In the genomic region with DNA sequence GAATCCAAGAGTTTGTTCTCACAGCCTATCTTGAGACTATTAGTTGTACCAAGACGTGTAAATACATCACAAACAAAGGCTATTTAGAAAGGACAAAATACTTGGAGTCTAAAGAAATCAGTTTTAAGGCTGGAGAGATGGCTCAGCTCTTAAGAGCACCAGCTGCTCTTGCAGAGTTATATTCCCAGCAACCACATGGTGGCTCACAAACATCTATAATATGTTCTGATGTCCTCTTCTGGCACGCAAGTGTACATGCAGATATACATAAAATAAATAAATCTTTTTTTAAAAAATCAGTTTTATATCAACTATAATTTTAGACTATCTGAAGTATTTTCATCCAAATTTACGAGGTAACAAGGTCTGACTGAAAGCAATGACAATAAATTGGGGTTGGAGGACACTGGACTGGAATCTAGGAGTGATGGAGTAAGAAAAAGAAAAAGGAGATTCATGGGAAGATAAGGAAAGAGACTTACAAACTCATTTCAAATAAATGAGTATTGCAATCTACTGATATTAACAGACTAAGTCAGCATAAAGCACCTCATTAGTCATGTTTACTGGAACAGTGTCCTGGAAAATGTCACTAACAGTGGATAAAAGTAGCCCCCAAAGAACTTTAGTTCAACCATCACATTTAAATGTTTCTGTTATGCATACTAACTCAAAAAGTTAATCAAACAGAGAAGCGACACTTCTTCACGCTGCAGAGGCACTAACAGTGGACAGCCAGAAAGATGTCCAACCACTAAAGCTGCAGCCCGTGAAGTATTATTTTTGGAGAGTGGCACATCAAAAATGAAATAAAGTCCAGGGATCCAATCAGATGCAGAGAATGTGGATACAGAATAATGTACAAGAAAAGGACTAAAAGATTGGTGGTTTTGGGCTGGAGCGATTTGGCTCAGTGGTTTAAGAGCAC, we compare ENCODE assay signal across 31 mouse cellular contexts. TPM values are rescaled to one million over a fixed set of nuclear protein-coding genes. Genes with fewer than 3 reads are reported as not detected.
A peak's percentile ranks its signal among the peaks of the same experiment; 100 is the strongest.
DNase-seq lines count a peak whose midpoint lies in the region; ATAC-seq and TF ChIP-seq lines count a peak whose summit lies in the region.
"Had no signal": no experiment of that assay in that cellular context is flagged by ENCODE, and none has a peak within 500 bp of the region (broad histone marks: within the 10 kb centered on the region; RNA-seq: fewer than 3 reads in every experiment).

No protein-coding gene starts in this region.

- TF ChIP-seq CTCF in forebrain, postnatal 0 days (IDR thresholded peaks at IDR 0.05; ENCODE audit: low read depth): 0 out of 2 replicates have a peak, but pooled peaks have one; percentile 31
- TF ChIP-seq CTCF in layer of hippocampus, adult 2 months (conservative IDR thresholded peaks at IDR 0.05): peak; percentile 67

- no peak overlapping the region for H3K4me3 ChIP-seq in forebrain, postnatal 0 days (ENCODE audit: low read depth, low read length)
- no peak overlapping the region for H3K4me3 ChIP-seq in forebrain, embryonic 12.5 days (replicated peaks)
- H3K4me3 ChIP-seq in layer of hippocampus, adult 2 months: no peak overlapping the region
- H3K4me3 ChIP-seq in lung, embryonic 16.5 days (ENCODE audit: low read length): no peak overlapping the region
- H3K4me3 ChIP-seq: embryonic facial prominence, embryonic 10.5 days; embryonic facial prominence, embryonic 15.5 days; heart, embryonic 12.5 days; hindbrain, embryonic 13.5 days; limb, embryonic 10.5 days; limb, embryonic 15.5 days; megakaryocyte, embryonic 14.5 days; midbrain, embryonic 12.5 days had no signal

- no peak overlapping the region for H3K27ac ChIP-seq in forebrain, postnatal 0 days (ENCODE audit: low read depth, low read length)
- H3K27ac ChIP-seq in forebrain, embryonic 12.5 days: no peak overlapping the region
- H3K27ac ChIP-seq in layer of hippocampus, adult 2 months: no peak overlapping the region
- no peak overlapping the region for H3K27ac ChIP-seq in lung, embryonic 16.5 days (ENCODE audit: low read length)
- H3K27ac ChIP-seq: embryonic facial prominence, embryonic 10.5 days; embryonic facial prominence, embryonic 15.5 days; hindbrain, embryonic 13.5 days; limb, embryonic 10.5 days; limb, embryonic 15.5 days; liver, embryonic 14.5 days; midbrain, embryonic 12.5 days had no signal

- no peaks in the 10 kb centered on the region for H3K9me3 ChIP-seq in forebrain, postnatal 0 days (ENCODE audit: low read length)
- H3K9me3 ChIP-seq in forebrain, embryonic 12.5 days: no peaks in the 10 kb centered on the region
- no peaks in the 10 kb centered on the region for H3K9me3 ChIP-seq in lung, embryonic 16.5 days (ENCODE audit: control insufficient read depth, low read length)
- H3K9me3 ChIP-seq: embryonic facial prominence, embryonic 10.5 days; embryonic facial prominence, embryonic 15.5 days; heart, embryonic 12.5 days; hindbrain, embryonic 13.5 days; limb, embryonic 10.5 days; limb, embryonic 15.5 days; megakaryocyte, embryonic 14.5 days; midbrain, embryonic 12.5 days had no signal

- H3K27me3 ChIP-seq in forebrain, postnatal 0 days (ENCODE audit: insufficient read depth, low read length): no peaks in the 10 kb centered on the region
- no peaks in the 10 kb centered on the region for H3K27me3 ChIP-seq in forebrain, embryonic 12.5 days
- H3K27me3 ChIP-seq in lung, embryonic 16.5 days (ENCODE audit: control insufficient read depth, insufficient read depth, low read depth, low read length): no peaks in the 10 kb centered on the region
- H3K27me3 ChIP-seq: embryonic facial prominence, embryonic 15.5 days; heart, embryonic 12.5 days; hindbrain, embryonic 13.5 days; limb, embryonic 15.5 days; megakaryocyte, embryonic 14.5 days; midbrain, embryonic 12.5 days had no signal

- H3K4me2 ChIP-seq in forebrain, postnatal 0 days (ENCODE audit: low read depth): no peak overlapping the region
- H3K4me2 ChIP-seq in forebrain, embryonic 12.5 days: no peak overlapping the region
- no peak overlapping the region for H3K4me2 ChIP-seq in lung, embryonic 16.5 days (ENCODE audit: low read depth, low read length)
- H3K4me2 ChIP-seq: embryonic facial prominence, embryonic 15.5 days; heart, embryonic 12.5 days; hindbrain, embryonic 13.5 days; limb, embryonic 15.5 days; midbrain, embryonic 12.5 days had no signal

- 89% methylated on average over 7 of the region's 7 CpGs for WGBS in forebrain, postnatal 0 days
- WGBS in forebrain, embryonic 12.5 days: 92% methylated on average over 7 of the region's 7 CpGs
- 61% methylated on average over 7 of the region's 7 CpGs for WGBS in lung, embryonic 16.5 days

- DNase-seq in forebrain, postnatal 0 days: no peak
- DNase-seq in layer of hippocampus, adult 2 months (ENCODE audit: low spot score in 2 of 2): no peak
- DNase-seq in layer of hippocampus, postnatal 25 days (ENCODE audit: extremely low spot score in 1 of 2, low spot score in 1 of 2): no peak
- DNase-seq in lung, postnatal 25 days (ENCODE audit: low spot score): no peak
- peak; percentile 32 for DNase-seq in brain, adult 2 months (ENCODE audit: low read depth, low spot score)
- DNase-seq: adrenal gland, adult 2 months; cerebellum, adult 8-10 months; cerebellum, postnatal 25 days; gastrocnemius, postnatal 25 days; heart, adult 11 months; heart, postnatal 4 days; kidney, adult 9 months; kidney, postnatal 25 days; lung, postnatal 14 days; retina, postnatal 1 day; right cerebral cortex, postnatal 14 days had no signal

- H3K36me3 ChIP-seq in forebrain, postnatal 0 days (ENCODE audit: insufficient read depth): peaks cover 4% of the 10 kb centered on the region; the same call in 1 of the 2 replicates
- H3K36me3 ChIP-seq in forebrain, embryonic 12.5 days (replicated peaks): peaks cover 22% of the 10 kb centered on the region
- H3K36me3 ChIP-seq in lung, embryonic 16.5 days (ENCODE audit: control insufficient read depth, insufficient read depth, low read length): peaks cover 5% of the 10 kb centered on the region

- H3K4me1 ChIP-seq in forebrain, postnatal 0 days (ENCODE audit: insufficient read depth): no peaks in the 10 kb centered on the region
- no peaks in the 10 kb centered on the region for H3K4me1 ChIP-seq in forebrain, embryonic 12.5 days
- H3K4me1 ChIP-seq in lung, embryonic 16.5 days (replicated peaks; ENCODE audit: control insufficient read depth, insufficient read depth, low read length): no peaks in the 10 kb centered on the region
- H3K4me1 ChIP-seq: embryonic facial prominence, embryonic 10.5 days; embryonic facial prominence, embryonic 15.5 days; heart, embryonic 12.5 days; hindbrain, embryonic 13.5 days; limb, embryonic 10.5 days; limb, embryonic 15.5 days; midbrain, embryonic 12.5 days had no signal

- ATAC-seq in forebrain, postnatal 0 days: no peak
- ATAC-seq in forebrain, embryonic 12.5 days (ENCODE audit: low FRiP score): no peak
- peak; percentile 88 for ATAC-seq in lung, embryonic 16.5 days (ENCODE audit: low read depth)
- no peak for ATAC-seq in erythroblast, adult 5-6 weeks (replicated peaks; ENCODE audit: low FRiP score, poor library complexity, severe bottlenecking)
- ATAC-seq: activated CD4-positive, CD25-positive, alpha-beta regulatory T cell, adult 4 months; forebrain, embryonic 14.5 days; inflammation-experienced regulatory T-cells, adult 6 months had no signal

- H3K9ac ChIP-seq in forebrain, postnatal 0 days: no peak overlapping the region
- no peak overlapping the region for H3K9ac ChIP-seq in forebrain, embryonic 12.5 days
- no peak overlapping the region for H3K9ac ChIP-seq in lung, embryonic 16.5 days (ENCODE audit: low read length)
- H3K9ac ChIP-seq: embryonic facial prominence, embryonic 15.5 days; heart, embryonic 12.5 days; hindbrain, embryonic 13.5 days; limb, embryonic 15.5 days; liver, embryonic 14.5 days; midbrain, embryonic 12.5 days had no signal

RNA-seq across cellular contexts. Expression of gene Sumo1, which starts 14.1 kb away (rescaled TPM):
- total RNA-seq in forebrain, postnatal 0 days (2014; rRNA removed): 172 and 182 TPM in 2 replicates
- 369 and 428 TPM in 2 replicates for polyA plus RNA-seq in forebrain, postnatal 0 days (2015; fragmentation: Nextera tagmentation; extraction: Ambion mirVana)
- polyA plus RNA-seq in forebrain, embryonic 12.5 days (2016; fragmentation: Nextera tagmentation; extraction: Ambion mirVana): 514 and 515 TPM in 2 replicates
- 100 to 1,000 TPM; 117 to 120 TPM for total RNA-seq in layer of hippocampus, adult 2 months (2021)
- 100 to 1,000 TPM; 113 to 114 TPM for total RNA-seq in layer of hippocampus, postnatal 25 days (2021)
- polyA plus RNA-seq in lung, embryonic 16.5 days (2015; fragmentation: Nextera tagmentation; extraction: Ambion mirVana): 366 and 371 TPM in 2 replicates
- 67.4 and 77.5 TPM in 2 replicates for total RNA-seq in erythroblast, adult 5-6 weeks (2015; ENCODE audit: low replicate concordance)
- total RNA-seq in erythroblast, adult 5-6 weeks (2017; ENCODE audit: low replicate concordance): 58.0 and 82.0 TPM in 2 replicates

RNA-seq across cellular contexts. Expression of gene Nop58, which starts 28.3 kb away (rescaled TPM):
- total RNA-seq in forebrain, postnatal 0 days (2014; rRNA removed): 79.6 and 91.1 TPM in 2 replicates
- 106 and 143 TPM in 2 replicates for polyA plus RNA-seq in forebrain, postnatal 0 days (2015; fragmentation: Nextera tagmentation; extraction: Ambion mirVana)
- 275 and 277 TPM in 2 replicates for polyA plus RNA-seq in forebrain, embryonic 12.5 days (2016; fragmentation: Nextera tagmentation; extraction: Ambion mirVana)
- 10 to 100 TPM; 65.7 to 69.7 TPM for total RNA-seq in layer of hippocampus, adult 2 months (2021)
- 10 to 100 TPM; 58.7 to 60.7 TPM for total RNA-seq in layer of hippocampus, postnatal 25 days (2021)
- polyA plus RNA-seq in lung, embryonic 16.5 days (2015; fragmentation: Nextera tagmentation; extraction: Ambion mirVana): 188 and 207 TPM in 2 replicates
- 38.7 and 88.6 TPM in 2 replicates for total RNA-seq in erythroblast, adult 5-6 weeks (2015; ENCODE audit: low replicate concordance)
- 115 TPM in 2 replicates for total RNA-seq in erythroblast, adult 5-6 weeks (2017; ENCODE audit: low replicate concordance)
